Mouse (Mus musculus) WW6 (cell line): ENCODE measurements around the gene Txnip.
A peak's percentile ranks its signal among the peaks of the same experiment; 100 is the strongest.
"Not testable (repeated sequence)": the region's sequence is repeated elsewhere in the genome, so short reads cannot be mapped to it uniquely, and the experiment has no call there.

Source experiments
- DNase-seq: peaks from one replicate; pipeline ENCODE4 v3.0.0-alpha.2; 2013; ENCODE audit warnings: low read depth, low spot score

Txnip gene

GRCm38 (mm10) chr3:96557694-96558093, at the start of gene Txnip:
Gene Txnip (plus strand): TSS chr3:96557957.
- peak; percentile 98 for DNase-seq

GRCm38 (mm10) chr3:96507966-96508365, 49.8 kb upstream of the Txnip start:
- DNase-seq = not testable (repeated sequence)

DNA sequence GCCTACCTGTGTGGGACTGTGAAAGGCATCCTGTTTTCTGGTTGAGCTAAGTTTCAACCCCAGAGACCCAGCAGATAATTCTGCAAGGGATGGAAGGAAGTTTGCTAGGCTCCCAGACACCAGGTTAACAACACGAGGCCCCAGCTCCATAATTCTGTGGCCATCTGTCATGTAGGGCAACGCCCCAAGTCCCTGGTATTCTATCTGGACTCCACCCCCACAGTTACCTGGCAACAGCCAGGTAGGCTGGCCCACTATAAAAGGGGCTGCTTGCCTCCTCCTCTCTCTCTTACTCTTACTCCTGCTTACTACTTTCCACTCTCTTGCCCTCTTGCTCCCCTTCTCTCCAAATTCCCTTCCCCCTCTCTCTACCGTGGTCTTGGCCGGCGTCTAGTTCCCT, 37.6 kb upstream of the Txnip start:
- no peak for DNase-seq

DNA sequence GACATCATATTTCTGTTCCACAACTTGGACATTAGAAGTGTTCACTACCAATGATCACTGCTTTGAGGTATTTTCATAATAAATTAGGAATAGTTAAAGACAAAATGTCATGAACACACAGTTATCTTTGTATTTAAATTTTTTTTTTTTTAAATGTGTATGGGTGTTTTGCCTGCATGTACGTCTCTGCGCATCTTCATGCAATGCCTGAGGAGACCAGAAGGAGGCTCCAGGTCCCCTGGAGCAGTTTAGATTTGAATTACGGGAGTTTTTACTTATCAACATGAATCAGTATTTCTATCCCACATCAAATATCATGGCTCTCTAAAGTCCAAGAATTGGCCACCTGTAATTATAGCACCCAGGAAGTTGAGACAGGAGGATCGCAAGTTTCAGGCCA, 35.6 kb upstream of the Txnip start:
- no peak for DNase-seq

GRCm38 (mm10) chr3:96524028-96524810, 33.5 kb upstream of the Txnip start:
- DNase-seq = no peak

GRCm38 (mm10) chr3:96524914-96525313, 32.8 kb upstream of the Txnip start, which contains the start of gene Hfe2:
Gene Hfe2 (plus strand): TSS chr3:96525172.
- no peak for DNase-seq

DNA sequence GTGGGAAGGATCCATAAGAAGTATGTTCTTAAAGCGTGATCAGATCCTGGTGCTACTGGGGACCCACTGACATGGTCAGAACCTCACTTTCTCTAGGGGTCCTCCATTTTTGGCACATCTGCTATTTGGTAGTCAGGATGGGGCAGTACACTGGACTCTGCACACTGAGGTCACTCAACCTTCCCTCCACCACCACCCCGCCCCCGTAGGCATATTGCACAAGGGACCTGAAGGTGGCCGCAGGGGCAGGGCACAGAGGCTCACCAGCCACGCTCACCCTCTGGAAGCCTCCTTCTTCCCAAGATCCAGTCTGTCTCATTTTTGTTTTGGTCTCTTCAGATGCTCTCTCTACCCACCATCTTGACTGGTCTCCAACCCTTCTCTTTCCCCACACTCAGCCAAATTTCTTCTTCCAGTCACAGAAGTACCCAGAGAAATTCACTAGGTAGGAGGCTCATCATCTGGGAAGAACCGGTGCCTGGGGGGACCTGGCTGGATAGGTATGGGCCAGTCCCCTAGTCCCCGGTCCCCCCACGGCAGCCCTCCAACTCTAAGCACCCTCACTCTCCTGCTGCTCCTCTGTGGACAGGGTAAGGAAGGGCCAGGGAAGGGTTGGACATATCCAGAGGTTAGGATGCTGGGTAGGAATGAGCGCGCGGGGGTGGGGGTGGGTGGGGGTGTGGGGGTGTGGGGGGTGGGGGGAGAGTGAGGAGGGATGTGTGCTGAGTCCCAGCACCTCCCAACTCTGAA, 31.6 kb upstream of the Txnip start:
- DNase-seq = no peak

GRCm38 (mm10) chr3:96526864-96527542, 30.8 kb upstream of the Txnip start:
- no peak for DNase-seq

DNA sequence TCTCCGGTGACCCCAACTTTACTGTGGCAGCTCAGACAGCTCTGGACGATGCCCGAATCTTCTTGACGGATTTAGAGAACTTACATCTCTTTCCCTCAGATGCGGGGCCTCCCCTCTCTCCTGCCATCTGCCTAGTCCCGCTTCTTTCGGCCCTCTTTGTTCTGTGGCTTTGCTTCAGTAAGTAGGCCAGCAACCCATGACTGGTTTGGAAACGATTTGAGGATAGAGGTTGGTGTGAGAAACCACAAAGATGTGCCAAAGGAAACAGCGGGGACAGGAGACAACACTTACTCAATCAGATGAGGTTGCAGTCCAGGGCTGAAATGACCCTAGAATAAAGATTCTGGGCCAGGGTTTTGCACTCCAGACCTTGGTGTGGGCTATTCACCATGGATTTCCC, 29.3 kb upstream of the Txnip start:
- no peak for DNase-seq

DNA sequence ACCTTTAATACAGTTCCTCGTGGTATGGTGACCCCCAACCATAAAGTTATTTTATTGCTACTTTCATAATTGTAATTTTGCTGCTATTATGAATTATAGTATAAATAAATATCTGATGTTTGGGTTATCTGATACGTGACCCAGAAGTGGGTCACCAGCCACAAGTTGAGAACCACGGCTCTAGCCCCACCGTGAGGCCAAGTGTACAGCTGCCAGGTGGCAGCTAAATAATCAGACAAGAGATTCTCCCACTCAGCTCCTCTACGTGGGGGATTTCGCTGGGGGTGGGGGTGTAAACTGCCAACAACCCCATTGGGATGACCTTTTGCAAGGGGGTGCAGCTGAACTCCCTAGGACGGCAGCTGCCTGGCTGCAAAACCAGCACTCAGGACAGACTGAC, 25.7 kb upstream of the Txnip start:
- DNase-seq = no peak

- no peak for DNase-seq
These were observed 23.5 kb upstream of the Txnip start for GRCm38 (mm10) chr3:96534300-96534699.

- no peak for DNase-seq
These were observed 18.4 kb upstream of the Txnip start for GRCm38 (mm10) chr3:96539316-96539715.

GRCm38 (mm10) chr3:96540740-96541139, 17.0 kb upstream of the Txnip start:
- no peak for DNase-seq

- no peak for DNase-seq
These were observed 16.3 kb upstream of the Txnip start for GRCm38 (mm10) chr3:96541328-96542078.

GRCm38 (mm10) chr3:96542554-96542953, 15.2 kb upstream of the Txnip start:
- DNase-seq = no peak

- DNase-seq = no peak
These were observed 14.4 kb upstream of the Txnip start for GRCm38 (mm10) chr3:96543345-96543744.

DNA sequence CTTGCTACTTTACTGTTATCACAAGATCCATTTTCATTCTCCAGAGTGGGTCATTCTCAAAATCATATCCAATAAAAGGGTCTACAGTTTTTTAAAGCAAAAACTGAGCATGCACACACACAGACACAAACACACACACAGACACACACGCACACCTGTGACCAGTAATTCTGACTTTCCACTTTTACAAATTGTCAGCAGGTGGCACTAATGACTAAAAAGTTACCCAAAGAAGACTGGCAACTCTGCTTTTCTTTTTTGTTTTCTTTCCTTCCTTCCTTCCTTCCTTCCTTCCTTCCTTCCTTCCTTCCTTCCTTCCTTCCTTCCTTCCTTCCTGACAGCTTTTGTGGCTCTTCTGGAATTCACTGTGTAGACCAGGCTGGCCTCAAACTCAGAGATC, 12.2 kb upstream of the Txnip start:
- no peak for DNase-seq

DNA sequence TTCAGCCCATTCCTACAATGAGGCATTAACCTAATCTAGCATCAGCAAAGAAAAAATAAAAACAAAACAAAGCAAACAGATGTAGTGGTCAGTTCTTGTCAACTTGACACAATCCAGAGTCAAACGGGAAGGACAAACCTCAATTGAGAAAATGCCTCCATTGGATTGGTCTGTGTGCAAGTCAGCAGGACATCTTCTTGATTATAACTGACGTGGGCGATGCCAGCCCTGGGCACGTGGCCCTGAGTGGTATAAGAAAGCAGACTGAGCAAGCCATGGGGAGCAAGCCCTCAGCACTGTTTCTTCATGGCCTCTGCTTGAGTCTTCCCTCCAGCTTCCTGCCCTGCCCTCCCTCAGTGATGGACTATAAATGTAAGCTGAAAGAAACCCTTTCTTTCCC, 10.9 kb upstream of the Txnip start:
- DNase-seq = no peak

DNA sequence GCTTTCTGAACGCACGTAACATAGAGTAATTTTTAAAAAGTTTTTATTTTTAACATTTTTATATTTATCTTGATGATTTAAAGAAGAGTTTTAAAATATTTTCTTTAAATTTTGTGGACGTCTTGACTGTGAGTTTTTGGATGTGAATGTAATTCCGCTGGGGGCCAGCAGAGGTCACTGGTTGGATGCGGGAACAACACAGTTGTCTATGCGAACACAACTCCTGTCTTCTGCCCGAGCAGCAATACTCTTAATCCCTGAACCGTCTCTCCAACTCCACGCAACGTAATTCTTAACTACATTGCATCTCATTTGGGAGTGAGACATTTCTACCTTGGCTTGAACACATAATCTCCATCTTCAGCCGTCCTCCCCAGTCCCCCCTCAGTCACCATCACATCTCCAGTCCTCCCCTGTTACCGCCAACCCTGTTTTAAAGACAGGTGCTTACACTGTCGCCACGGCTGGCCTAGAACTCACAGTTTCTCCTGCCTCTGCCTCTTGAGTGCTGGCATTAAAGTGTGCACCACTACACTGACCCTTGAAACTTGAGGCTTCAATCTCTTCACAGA, 10.3 kb upstream of the Txnip start:
- no peak for DNase-seq

GRCm38 (mm10) chr3:96548824-96549223, 8.9 kb upstream of the Txnip start:
- DNase-seq = no peak

DNA sequence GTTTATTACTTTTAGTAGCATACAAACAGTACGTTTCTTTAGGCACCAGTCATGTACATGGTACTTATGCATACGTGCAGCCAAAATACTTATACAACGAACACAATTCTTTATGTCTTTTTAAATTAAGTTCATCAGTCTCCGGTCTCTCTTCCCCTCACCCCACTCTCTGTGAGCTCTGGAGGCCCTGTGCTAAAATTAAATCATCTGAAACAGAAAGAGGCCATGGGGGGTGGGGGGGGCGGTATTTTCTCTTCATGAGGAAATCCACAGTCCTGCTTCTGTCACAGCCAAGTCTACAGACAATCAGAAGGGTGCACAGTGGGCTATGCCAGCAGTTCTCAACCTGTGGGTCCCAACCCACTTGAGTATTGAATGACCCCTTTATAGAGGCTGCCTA, 8.4 kb upstream of the Txnip start:
- DNase-seq = no peak
